Mouse (Mus musculus): ENCODE measurements at regions not wholly inside any gene's neighbourhood (a gene's known extent, or its start where the extent isn't known, plus 50 kb on each side); places are given as distances from the start of the nearest gene placed in this dataset.

- peaks cover 7% of the 10 kb centered on the region; the same call in 1 of the 2 replicates for H3K4me1 ChIP-seq (ENCODE audit: insufficient read depth, low read length)
- H3K9ac ChIP-seq (replicated peaks; ENCODE audit: low read length), result 0 out of 2 replicates have a peak overlapping the region, but pooled peaks have one; percentile 5
- H3K36me3 ChIP-seq (ENCODE audit: insufficient read depth, low read length), result no peaks in the 10 kb centered on the region
- 18% methylated on average over 20 of the region's 20 CpGs for WGBS
- peak overlapping the region; percentile 54 for H3K4me2 ChIP-seq (ENCODE audit: low read depth, low read length)
- H3K27me3 ChIP-seq (ENCODE audit: insufficient read depth, low read length), result no peaks in the 10 kb centered on the region
- ATAC-seq (0 out of 2 replicates have a peak, but pooled peaks have one; percentile 21), DNase-seq (ENCODE audit: low spot score) (peak; percentile 23)
- no peak for TF ChIP-seq CTCF (IDR thresholded peaks at IDR 0.05; ENCODE audit: low read depth)
- H3K27ac ChIP-seq, result no peak overlapping the region
- peak overlapping the region; percentile 21 for H3K4me3 ChIP-seq (ENCODE audit: low read length)
- no peaks in the 10 kb centered on the region for H3K9me3 ChIP-seq (ENCODE audit: low read length)
Measured at GRCm38 (mm10) chr10:67647777-67648727, 99.3 kb upstream of the Ado start.

- no peak for TF ChIP-seq CTCF (IDR thresholded peaks at IDR 0.05; ENCODE audit: low read depth)
- peak; percentile 45 for DNase-seq (ENCODE audit: low spot score)
- Histone ChIP-seq H3K4me1 (ENCODE audit: insufficient read depth, low read length) (peaks cover 7% of the 10 kb centered on the region; the same call in 1 of the 2 replicates), H3K9me3 (ENCODE audit: low read length) (no peaks in the 10 kb centered on the region), H3K36me3 (ENCODE audit: insufficient read depth, low read length) (no peaks in the 10 kb centered on the region), H3K27me3 (ENCODE audit: insufficient read depth, low read length) (no peaks in the 10 kb centered on the region), H3K4me3 (ENCODE audit: low read length) (peak overlapping the region; percentile 21), H3K9ac (replicated peaks; ENCODE audit: low read length) (0 out of 2 replicates have a peak overlapping the region, but pooled peaks have one; percentile 28), H3K27ac (no peak overlapping the region), H3K4me2 (ENCODE audit: low read depth, low read length) (peak overlapping the region; percentile 54)
- 0 out of 2 replicates have a peak, but pooled peaks have one; percentile 43 for ATAC-seq
- WGBS, result 7% methylated on average over 14 of the region's 14 CpGs
Measured at GRCm38 (mm10) chr10:67646659-67647559, 98.2 kb upstream of the Ado start.

GRCm38 (mm10) chr10:67645821-67646220, 97.1 kb upstream of the Ado start:
- ATAC-seq (no peak), DNase-seq (ENCODE audit: low spot score) (no peak)
- H3K27ac ChIP-seq, result no peak overlapping the region
- no peak overlapping the region for H3K4me2 ChIP-seq (ENCODE audit: low read depth, low read length)
- no peaks in the 10 kb centered on the region for H3K36me3 ChIP-seq (ENCODE audit: insufficient read depth, low read length)
- TF ChIP-seq CTCF (IDR thresholded peaks at IDR 0.05; ENCODE audit: low read depth), result no peak
- 37% methylated on average over 3 of the region's 3 CpGs for WGBS
- H3K4me3 ChIP-seq (ENCODE audit: low read length), result no peak overlapping the region
- H3K4me1 ChIP-seq (ENCODE audit: insufficient read depth, low read length), result peaks cover 7% of the 10 kb centered on the region; the same call in 1 of the 2 replicates
- H3K9ac ChIP-seq (replicated peaks; ENCODE audit: low read length), result no peak overlapping the region
- H3K9me3 ChIP-seq (ENCODE audit: low read length), result no peaks in the 10 kb centered on the region
- H3K27me3 ChIP-seq (ENCODE audit: insufficient read depth, low read length), result no peaks in the 10 kb centered on the region

- ATAC-seq, result no peak
- Histone ChIP-seq H3K4me2 (ENCODE audit: low read depth, low read length) (no peak overlapping the region), H3K27me3 (ENCODE audit: insufficient read depth, low read length) (no peaks in the 10 kb centered on the region), H3K36me3 (ENCODE audit: insufficient read depth, low read length) (no peaks in the 10 kb centered on the region), H3K9ac (replicated peaks; ENCODE audit: low read length) (no peak overlapping the region), H3K4me3 (ENCODE audit: low read length) (no peak overlapping the region), H3K4me1 (ENCODE audit: insufficient read depth, low read length) (peaks cover 7% of the 10 kb centered on the region; the same call in 1 of the 2 replicates), H3K27ac (no peak overlapping the region), H3K9me3 (ENCODE audit: low read length) (no peaks in the 10 kb centered on the region)
- peak; percentile 10 for DNase-seq (ENCODE audit: low spot score)
- WGBS, result 63% methylated on average over 1 of the region's 1 CpGs
- TF ChIP-seq CTCF (IDR thresholded peaks at IDR 0.05; ENCODE audit: low read depth), result no peak
Measured at GRCm38 (mm10) chr10:67644280-67644679, 95.5 kb upstream of the Ado start.

GRCm38 (mm10) chr10:67643685-67644084, 94.9 kb upstream of the Ado start:
- no peak for TF ChIP-seq CTCF (IDR thresholded peaks at IDR 0.05; ENCODE audit: low read depth)
- no peaks in the 10 kb centered on the region for H3K9me3 ChIP-seq (ENCODE audit: low read length)
- H3K9ac ChIP-seq (replicated peaks; ENCODE audit: low read length), result no peak overlapping the region
- DNase-seq (ENCODE audit: low spot score) (peak; percentile 5), ATAC-seq (no peak)
- 47% methylated on average over 7 of the region's 7 CpGs for WGBS
- H3K4me2 ChIP-seq (ENCODE audit: low read depth, low read length), result no peak overlapping the region
- peaks cover 7% of the 10 kb centered on the region; the same call in 1 of the 2 replicates for H3K4me1 ChIP-seq (ENCODE audit: insufficient read depth, low read length)
- no peaks in the 10 kb centered on the region for H3K27me3 ChIP-seq (ENCODE audit: insufficient read depth, low read length)
- H3K4me3 ChIP-seq (ENCODE audit: low read length), result no peak overlapping the region
- H3K27ac ChIP-seq, result no peak overlapping the region
- no peaks in the 10 kb centered on the region for H3K36me3 ChIP-seq (ENCODE audit: insufficient read depth, low read length)

- peak; percentile 55 for TF ChIP-seq CTCF (IDR thresholded peaks at IDR 0.05; ENCODE audit: low read depth)
- H3K4me1 ChIP-seq (ENCODE audit: insufficient read depth, low read length), result no peaks in the 10 kb centered on the region
- H3K27ac ChIP-seq, result no peak overlapping the region
- no peaks in the 10 kb centered on the region for H3K9me3 ChIP-seq (ENCODE audit: low read length)
- H3K4me2 ChIP-seq (ENCODE audit: low read depth, low read length), result no peak overlapping the region
- DNase-seq (ENCODE audit: low spot score) (no peak), ATAC-seq (no peak)
- WGBS, result 80% methylated on average over 5 of the region's 5 CpGs
- no peak overlapping the region for H3K9ac ChIP-seq (replicated peaks; ENCODE audit: low read length)
- H3K27me3 ChIP-seq (ENCODE audit: insufficient read depth, low read length), result 0 out of 2 replicates have a peak, but pooled peaks cover 3% of the 10 kb centered on the region
- H3K4me3 ChIP-seq (ENCODE audit: low read length), result no peak overlapping the region
- H3K36me3 ChIP-seq (ENCODE audit: insufficient read depth, low read length), result no peaks in the 10 kb centered on the region
Measured at GRCm38 (mm10) chr10:67637339-67637738, 88.6 kb upstream of the Ado start.
